Mouse (Mus musculus): ENCODE data around the gene Litaf. TPM values are rescaled to one million over a fixed set of nuclear protein-coding genes. Genes with fewer than 3 reads are reported as not detected.
A peak's percentile ranks its signal among the peaks of the same experiment; 100 is the strongest.

Gene Litaf
- polyA plus RNA-seq, 1 experiment from 2014 or later = 94.2 TPM

- Histone ChIP-seq H3K9me3 (replicated peaks; ENCODE audit: control insufficient read depth, low read length) (no peaks in the 10 kb centered on the region), H3K9ac (ENCODE audit: low read length) (no peak overlapping the region), H3K27ac (ENCODE audit: low read length) (no peak overlapping the region), H3K4me2 (ENCODE audit: low read depth, low read length) (no peak overlapping the region), H3K36me3 (ENCODE audit: control insufficient read depth, insufficient read depth, low read length) (no peaks in the 10 kb centered on the region), H3K27me3 (ENCODE audit: control insufficient read depth, insufficient read depth, low read length) (no peaks in the 10 kb centered on the region), H3K4me1 (ENCODE audit: control insufficient read depth, insufficient read depth, low read length) (no peaks in the 10 kb centered on the region), H3K4me3 (replicated peaks; ENCODE audit: low read length) (no peak overlapping the region)
- no peak for ATAC-seq (ENCODE audit: insufficient read depth, low FRiP score)
- 78% methylated on average over 5 of the region's 5 CpGs for WGBS
Measured at GRCm38 (mm10) chr16:11055916-11056315, 10.0 kb downstream of the Litaf start.

GRCm38 (mm10) chr16:11054871-11055270, 11.1 kb downstream of the Litaf start:
- WGBS = 85% methylated on average over 6 of the region's 6 CpGs
- H3K27ac ChIP-seq (ENCODE audit: low read length) = no peak overlapping the region
- H3K9ac ChIP-seq (ENCODE audit: low read length) = no peak overlapping the region
- peak; percentile 9; the same call in 1 of the 2 replicates for ATAC-seq (ENCODE audit: insufficient read depth, low FRiP score)
- H3K4me1 ChIP-seq (ENCODE audit: control insufficient read depth, insufficient read depth, low read length) = no peaks in the 10 kb centered on the region
- H3K4me3 ChIP-seq (replicated peaks; ENCODE audit: low read length) = no peak overlapping the region
- H3K36me3 ChIP-seq (ENCODE audit: control insufficient read depth, insufficient read depth, low read length) = no peaks in the 10 kb centered on the region
- no peaks in the 10 kb centered on the region for H3K9me3 ChIP-seq (replicated peaks; ENCODE audit: control insufficient read depth, low read length)
- no peaks in the 10 kb centered on the region for H3K27me3 ChIP-seq (ENCODE audit: control insufficient read depth, insufficient read depth, low read length)
- H3K4me2 ChIP-seq (ENCODE audit: low read depth, low read length) = no peak overlapping the region

- H3K27ac ChIP-seq (ENCODE audit: low read length) = no peak overlapping the region
- WGBS = 66% methylated on average over 6 of the region's 6 CpGs
- no peaks in the 10 kb centered on the region for H3K4me1 ChIP-seq (ENCODE audit: control insufficient read depth, insufficient read depth, low read length)
- no peak overlapping the region for H3K4me3 ChIP-seq (replicated peaks; ENCODE audit: low read length)
- H3K27me3 ChIP-seq (ENCODE audit: control insufficient read depth, insufficient read depth, low read length) = no peaks in the 10 kb centered on the region
- H3K9me3 ChIP-seq (replicated peaks; ENCODE audit: control insufficient read depth, low read length) = no peaks in the 10 kb centered on the region
- H3K4me2 ChIP-seq (ENCODE audit: low read depth, low read length) = no peak overlapping the region
- H3K9ac ChIP-seq (ENCODE audit: low read length) = no peak overlapping the region
- H3K36me3 ChIP-seq (ENCODE audit: control insufficient read depth, insufficient read depth, low read length) = no peaks in the 10 kb centered on the region
- ATAC-seq (ENCODE audit: insufficient read depth, low FRiP score) = no peak
Measured at GRCm38 (mm10) chr16:11054409-11054808, 11.5 kb downstream of the Litaf start.

- H3K9ac ChIP-seq (ENCODE audit: low read length) = no peak overlapping the region
Measured at GRCm38 (mm10) chr16:11051134-11051533, 14.8 kb downstream of the Litaf start.

GRCm38 (mm10) chr16:11050226-11050625, 15.7 kb downstream of the Litaf start:
- H3K9ac ChIP-seq (ENCODE audit: low read length) = no peak overlapping the region
- ATAC-seq (ENCODE audit: insufficient read depth, low FRiP score) = no peak
- H3K36me3 ChIP-seq (ENCODE audit: control insufficient read depth, insufficient read depth, low read length) = no peaks in the 10 kb centered on the region
- H3K27me3 ChIP-seq (ENCODE audit: control insufficient read depth, insufficient read depth, low read length) = no peaks in the 10 kb centered on the region
- no peak overlapping the region for H3K27ac ChIP-seq (ENCODE audit: low read length)
- WGBS = 79% methylated on average over 2 of the region's 2 CpGs
- no peaks in the 10 kb centered on the region for H3K9me3 ChIP-seq (replicated peaks; ENCODE audit: control insufficient read depth, low read length)
- H3K4me2 ChIP-seq (ENCODE audit: low read depth, low read length) = no peak overlapping the region
- H3K4me3 ChIP-seq (replicated peaks; ENCODE audit: low read length) = no peak overlapping the region
- H3K4me1 ChIP-seq (ENCODE audit: control insufficient read depth, insufficient read depth, low read length) = no peaks in the 10 kb centered on the region

More at GRCm38 (mm10) chr16:11051134-11051533, 14.8 kb downstream of the Litaf start:
- H3K4me1 ChIP-seq (ENCODE audit: control insufficient read depth, insufficient read depth, low read length) = no peaks in the 10 kb centered on the region
- no peaks in the 10 kb centered on the region for H3K27me3 ChIP-seq (ENCODE audit: control insufficient read depth, insufficient read depth, low read length)
- no peak overlapping the region for H3K27ac ChIP-seq (ENCODE audit: low read length)
- no peaks in the 10 kb centered on the region for H3K36me3 ChIP-seq (ENCODE audit: control insufficient read depth, insufficient read depth, low read length)
- no peak overlapping the region for H3K4me2 ChIP-seq (ENCODE audit: low read depth, low read length)
- no peak overlapping the region for H3K4me3 ChIP-seq (replicated peaks; ENCODE audit: low read length)
- no peak for ATAC-seq (ENCODE audit: insufficient read depth, low FRiP score)
- 85% methylated on average over 11 of the region's 11 CpGs for WGBS
- H3K9me3 ChIP-seq (replicated peaks; ENCODE audit: control insufficient read depth, low read length) = no peaks in the 10 kb centered on the region

- no peak for ATAC-seq (ENCODE audit: insufficient read depth, low FRiP score)
- no peak overlapping the region for H3K9ac ChIP-seq (ENCODE audit: low read length)
- no peak overlapping the region for H3K4me2 ChIP-seq (ENCODE audit: low read depth, low read length)
- 65% methylated on average over 7 of the region's 7 CpGs for WGBS
- H3K9me3 ChIP-seq (replicated peaks; ENCODE audit: control insufficient read depth, low read length) = no peaks in the 10 kb centered on the region
- H3K36me3 ChIP-seq (ENCODE audit: control insufficient read depth, insufficient read depth, low read length) = no peaks in the 10 kb centered on the region
- no peaks in the 10 kb centered on the region for H3K27me3 ChIP-seq (ENCODE audit: control insufficient read depth, insufficient read depth, low read length)
- no peak overlapping the region for H3K27ac ChIP-seq (ENCODE audit: low read length)
- no peaks in the 10 kb centered on the region for H3K4me1 ChIP-seq (ENCODE audit: control insufficient read depth, insufficient read depth, low read length)
- H3K4me3 ChIP-seq (replicated peaks; ENCODE audit: low read length) = no peak overlapping the region
Measured at GRCm38 (mm10) chr16:11047130-11047529, 18.8 kb downstream of the Litaf start.

GRCm38 (mm10) chr16:11046437-11046836, 19.5 kb downstream of the Litaf start:
- Histone ChIP-seq H3K36me3 (ENCODE audit: control insufficient read depth, insufficient read depth, low read length) (no peaks in the 10 kb centered on the region), H3K4me1 (ENCODE audit: control insufficient read depth, insufficient read depth, low read length) (no peaks in the 10 kb centered on the region), H3K4me3 (replicated peaks; ENCODE audit: low read length) (no peak overlapping the region), H3K9ac (ENCODE audit: low read length) (no peak overlapping the region), H3K27me3 (ENCODE audit: control insufficient read depth, insufficient read depth, low read length) (no peaks in the 10 kb centered on the region), H3K4me2 (ENCODE audit: low read depth, low read length) (no peak overlapping the region), H3K27ac (ENCODE audit: low read length) (no peak overlapping the region), H3K9me3 (replicated peaks; ENCODE audit: control insufficient read depth, low read length) (no peaks in the 10 kb centered on the region)
- ATAC-seq (ENCODE audit: insufficient read depth, low FRiP score) = peak; percentile 17; the same call in 1 of the 2 replicates
- 78% methylated on average over 7 of the region's 7 CpGs for WGBS

- WGBS = 82% methylated on average over 5 of the region's 5 CpGs
- Histone ChIP-seq H3K9me3 (replicated peaks; ENCODE audit: control insufficient read depth, low read length) (no peaks in the 10 kb centered on the region), H3K27me3 (ENCODE audit: control insufficient read depth, insufficient read depth, low read length) (no peaks in the 10 kb centered on the region), H3K4me3 (replicated peaks; ENCODE audit: low read length) (no peak overlapping the region), H3K4me2 (ENCODE audit: low read depth, low read length) (no peak overlapping the region), H3K9ac (ENCODE audit: low read length) (no peak overlapping the region), H3K27ac (ENCODE audit: low read length) (no peak overlapping the region), H3K36me3 (ENCODE audit: control insufficient read depth, insufficient read depth, low read length) (no peaks in the 10 kb centered on the region), H3K4me1 (ENCODE audit: control insufficient read depth, insufficient read depth, low read length) (no peaks in the 10 kb centered on the region)
- ATAC-seq (ENCODE audit: insufficient read depth, low FRiP score) = no peak
Measured at GRCm38 (mm10) chr16:11043239-11043638, 22.7 kb downstream of the Litaf start.

- H3K9ac ChIP-seq (ENCODE audit: low read length) = no peak overlapping the region
- no peak overlapping the region for H3K4me2 ChIP-seq (ENCODE audit: low read depth, low read length)
- 78% methylated on average over 2 of the region's 2 CpGs for WGBS
- no peaks in the 10 kb centered on the region for H3K27me3 ChIP-seq (ENCODE audit: control insufficient read depth, insufficient read depth, low read length)
- no peaks in the 10 kb centered on the region for H3K36me3 ChIP-seq (ENCODE audit: control insufficient read depth, insufficient read depth, low read length)
- no peak for ATAC-seq (ENCODE audit: insufficient read depth, low FRiP score)
- no peak overlapping the region for H3K27ac ChIP-seq (ENCODE audit: low read length)
- H3K9me3 ChIP-seq (replicated peaks; ENCODE audit: control insufficient read depth, low read length) = no peaks in the 10 kb centered on the region
- no peak overlapping the region for H3K4me3 ChIP-seq (replicated peaks; ENCODE audit: low read length)
- H3K4me1 ChIP-seq (ENCODE audit: control insufficient read depth, insufficient read depth, low read length) = no peaks in the 10 kb centered on the region
Measured at GRCm38 (mm10) chr16:11040603-11041002, 25.4 kb downstream of the Litaf start.

All from stomach, embryonic 16.5 days (tissue).